Comparison of ENCODE assay signal across 35 mouse cellular contexts in genomic region chr13:41298996-41299395, GRCm38 (mm10). TPM values are rescaled to one million over a fixed set of nuclear protein-coding genes. Genes with fewer than 3 reads are reported as not detected.
A peak's percentile ranks its signal among the peaks of the same experiment; 100 is the strongest.
DNase-seq lines count a peak whose midpoint lies in the region; ATAC-seq and TF ChIP-seq lines count a peak whose summit lies in the region.
"Had no signal": no experiment of that assay in that cellular context is flagged by ENCODE, and none has a peak within 500 bp of the region (broad histone marks: within the 10 kb centered on the region; RNA-seq: fewer than 3 reads in every experiment).

No protein-coding gene starts in this region.

- no peaks in the 10 kb centered on the region for H3K9me3 ChIP-seq in lung, embryonic 14.5 days (ENCODE audit: low read depth, low read length)
- no peaks in the 10 kb centered on the region for H3K9me3 ChIP-seq in lung, postnatal 0 days (ENCODE audit: low read length)
- H3K9me3 ChIP-seq in neural tube, embryonic 11.5 days (ENCODE audit: control insufficient read depth, low read length), result no peaks in the 10 kb centered on the region
- H3K9me3 ChIP-seq: embryonic facial prominence, embryonic 15.5 days; forebrain, embryonic 15.5 days; G1E; heart, embryonic 13.5 days; hindbrain, embryonic 13.5 days; intestine, embryonic 15.5 days; limb, embryonic 13.5 days; liver, embryonic 12.5 days; megakaryocyte, embryonic 14.5 days had no signal

- no peak overlapping the region for H3K4me3 ChIP-seq in lung, embryonic 14.5 days (ENCODE audit: low read depth, low read length)
- no peak overlapping the region for H3K4me3 ChIP-seq in lung, adult 2 months (replicated peaks; ENCODE audit: extremely low read depth, low read depth, low read length)
- no peak overlapping the region for H3K4me3 ChIP-seq in lung, postnatal 0 days (ENCODE audit: low read depth, low read length)
- H3K4me3 ChIP-seq in neural tube, embryonic 11.5 days (ENCODE audit: low read depth, low read length), result no peak overlapping the region
- H3K4me3 ChIP-seq: embryonic facial prominence, embryonic 15.5 days; forebrain, embryonic 15.5 days; heart, embryonic 13.5 days; hindbrain, embryonic 13.5 days; intestine, embryonic 15.5 days; layer of hippocampus, adult 2 months; limb, embryonic 13.5 days; liver, embryonic 12.5 days; megakaryocyte, embryonic 14.5 days had no signal

- TF ChIP-seq CTCF in lung, embryonic 14.5 days (IDR thresholded peaks at IDR 0.05; ENCODE audit: low read depth), result no peak
- no peak for TF ChIP-seq CTCF in lung, adult 2 months (IDR thresholded peaks at IDR 0.05; ENCODE audit: insufficient read depth, low read length)
- TF ChIP-seq CTCF in lung, postnatal 0 days (IDR thresholded peaks at IDR 0.05), result no peak

- no peaks in the 10 kb centered on the region for H3K36me3 ChIP-seq in lung, embryonic 14.5 days (ENCODE audit: insufficient read depth)
- no peaks in the 10 kb centered on the region for H3K36me3 ChIP-seq in lung, postnatal 0 days (ENCODE audit: insufficient read depth, low read length)
- no peaks in the 10 kb centered on the region for H3K36me3 ChIP-seq in neural tube, embryonic 11.5 days (ENCODE audit: control insufficient read depth, insufficient read depth, low read length)
- H3K36me3 ChIP-seq: embryonic facial prominence, embryonic 15.5 days; forebrain, embryonic 15.5 days; G1E; heart, embryonic 13.5 days; hindbrain, embryonic 13.5 days; intestine, embryonic 15.5 days; limb, embryonic 13.5 days; liver, embryonic 12.5 days had no signal

- WGBS in lung, embryonic 14.5 days, result 28% methylated on average over 5 of the region's 5 CpGs
- WGBS in lung, adult 2 months, result 26% methylated on average over 5 of the region's 5 CpGs
- WGBS in lung, postnatal 0 days, result 30% methylated on average over 5 of the region's 5 CpGs
- 19% methylated on average over 5 of the region's 5 CpGs for WGBS in neural tube, embryonic 11.5 days

- TF ChIP-seq POLR2A in lung, adult 2 months (IDR thresholded peaks at IDR 0.05; ENCODE audit: borderline replicate concordance, extremely low read depth, low read depth, low read length), result no peak

- peak; percentile 32 for DNase-seq in lung, embryonic 14.5 days
- DNase-seq in lung, adult 2 months, result no peak
- peak; percentile 67 for DNase-seq in embryo, embryonic 11 days
- DNase-seq in lung, postnatal 0 days (ENCODE audit: low spot score), result peak; percentile 66
- peak; percentile 39 for DNase-seq in neural tube, embryonic 11.5 days (ENCODE audit: low spot score)
- DNase-seq in Muller cell, postnatal 12 days (ENCODE audit: inconsistent ontology term), result no peak
- no peak for DNase-seq in left cerebral cortex, adult 11 months (ENCODE audit: low spot score)
- DNase-seq: adrenal gland, adult 8-10 months; B cell, adult 2 months; cerebellum, adult 8-10 months; gastrocnemius, postnatal 14 days; heart, adult 18-20 months; heart, postnatal 14 days; kidney, adult 9 months; kidney, postnatal 25 days; right cerebral cortex, postnatal 25 days; spleen, adult 18-20 months had no signal

- ATAC-seq in lung, embryonic 14.5 days (ENCODE audit: insufficient read depth), result no peak
- ATAC-seq in lung, postnatal 0 days, result peak; percentile 51
- peak; percentile 42; the same call in 1 of the 2 replicates for ATAC-seq in neural tube, embryonic 11.5 days (ENCODE audit: insufficient read depth, low FRiP score, low TSS enrichment)
- ATAC-seq in megakaryocyte, adult 5-6 weeks (ENCODE audit: poor library complexity, severe bottlenecking), result no peak
- ATAC-seq: forebrain, embryonic 15.5 days; intestine, embryonic 15.5 days; liver, embryonic 12.5 days had no signal

- H3K27ac ChIP-seq in lung, embryonic 14.5 days (ENCODE audit: low read depth), result no peak overlapping the region
- 0 out of 2 replicates have a peak overlapping the region, but pooled peaks have one; percentile 27 for H3K27ac ChIP-seq in lung, postnatal 0 days (ENCODE audit: low read length)
- no peak overlapping the region for H3K27ac ChIP-seq in neural tube, embryonic 11.5 days (ENCODE audit: low read depth, low read length)
- H3K27ac ChIP-seq: embryonic facial prominence, embryonic 15.5 days; forebrain, embryonic 15.5 days; heart, embryonic 13.5 days; hindbrain, embryonic 13.5 days; intestine, embryonic 15.5 days; layer of hippocampus, adult 2 months; limb, embryonic 13.5 days; liver, embryonic 12.5 days had no signal

- H3K9ac ChIP-seq in lung, embryonic 14.5 days, result no peak overlapping the region
- H3K9ac ChIP-seq in lung, postnatal 0 days (replicated peaks; ENCODE audit: low read depth), result no peak overlapping the region
- H3K9ac ChIP-seq in neural tube, embryonic 11.5 days (ENCODE audit: low read length), result no peak overlapping the region
- H3K9ac ChIP-seq: embryonic facial prominence, embryonic 15.5 days; forebrain, embryonic 15.5 days; heart, embryonic 13.5 days; hindbrain, embryonic 13.5 days; intestine, embryonic 15.5 days; limb, embryonic 13.5 days; liver, embryonic 12.5 days had no signal

- H3K27me3 ChIP-seq in lung, embryonic 14.5 days (ENCODE audit: insufficient read depth, low read length), result no peaks in the 10 kb centered on the region
- H3K27me3 ChIP-seq in lung, postnatal 0 days (replicated peaks; ENCODE audit: insufficient read depth, low read length), result no peaks in the 10 kb centered on the region
- no peaks in the 10 kb centered on the region for H3K27me3 ChIP-seq in neural tube, embryonic 11.5 days (ENCODE audit: control insufficient read depth, insufficient read depth, low read length)
- H3K27me3 ChIP-seq: CH12.LX; embryonic facial prominence, embryonic 15.5 days; forebrain, embryonic 15.5 days; intestine, embryonic 15.5 days; limb, embryonic 13.5 days; liver, embryonic 12.5 days had no signal

- no peak overlapping the region for H3K4me2 ChIP-seq in lung, embryonic 14.5 days
- no peak overlapping the region for H3K4me2 ChIP-seq in lung, postnatal 0 days (replicated peaks; ENCODE audit: low read depth, low read length)
- no peak overlapping the region for H3K4me2 ChIP-seq in neural tube, embryonic 11.5 days (ENCODE audit: low read depth)
- H3K4me2 ChIP-seq: embryonic facial prominence, embryonic 15.5 days; forebrain, embryonic 15.5 days; heart, embryonic 13.5 days; hindbrain, embryonic 13.5 days; intestine, embryonic 15.5 days; limb, embryonic 13.5 days; liver, embryonic 12.5 days had no signal

- peaks cover 9% of the 10 kb centered on the region for H3K4me1 ChIP-seq in lung, embryonic 14.5 days (ENCODE audit: insufficient read depth)
- peaks cover 9% of the 10 kb centered on the region; the same call in 1 of the 2 replicates for H3K4me1 ChIP-seq in lung, adult 2 months (ENCODE audit: control insufficient read depth, insufficient read depth, low read length)
- H3K4me1 ChIP-seq in lung, postnatal 0 days (ENCODE audit: insufficient read depth, low read depth, low read length), result no peaks in the 10 kb centered on the region; the same call in 1 of the 2 replicates
- H3K4me1 ChIP-seq in neural tube, embryonic 11.5 days (ENCODE audit: control insufficient read depth, insufficient read depth, low read length), result peaks cover 12% of the 10 kb centered on the region; the same call in 1 of the 2 replicates
- H3K4me1 ChIP-seq: forebrain, embryonic 15.5 days; intestine, embryonic 15.5 days; limb, embryonic 13.5 days; liver, embryonic 12.5 days had no signal

- peak; percentile 59; the same call in 1 of the 2 replicates for TF ChIP-seq EP300 in lung, postnatal 0 days (IDR thresholded peaks at IDR 0.05)

RNA-seq across cellular contexts. Expression of gene Gm17364, which starts 25.2 kb away (rescaled TPM):
- not detected in 2 replicates for polyA plus RNA-seq in lung, embryonic 14.5 days (2014; fragmentation: Nextera tagmentation; extraction: Ambion mirVana)
- not detected in 2 replicates for polyA plus RNA-seq in lung, adult 2 months (2012; rRNA removed)
- polyA plus RNA-seq in lung, postnatal 0 days (2015; fragmentation: Nextera tagmentation; extraction: Ambion mirVana), result not detected in 2 replicates
- polyA plus RNA-seq in neural tube, embryonic 11.5 days (2014; fragmentation: Nextera tagmentation; extraction: Ambion mirVana), result not detected in 2 replicates
- not detected in 2 replicates for total RNA-seq in megakaryocyte, adult 5-6 weeks (2015)
- total RNA-seq in megakaryocyte, adult 5-6 weeks (2017), result not detected in 2 replicates
- total RNA-seq: adrenal gland, adult 8-10 months; CH12.LX; common myeloid progenitor, adult 5-6 weeks; G1E; gastrocnemius, postnatal 14 days; heart, adult 18-20 months; heart, postnatal 14 days; layer of hippocampus, adult 2 months; layer of hippocampus, postnatal 25 days; left cerebral cortex, postnatal 14 days; midbrain, postnatal 0 days had no signal
- polyA plus RNA-seq: embryonic facial prominence, embryonic 15.5 days; forebrain, embryonic 15.5 days; G1E; heart, embryonic 13.5 days; hindbrain, embryonic 13.5 days; intestine, embryonic 15.5 days; limb, embryonic 13.5 days; liver, embryonic 12.5 days; midbrain, postnatal 0 days; thymus, postnatal 0 days; urinary bladder, adult 2 months had no signal

RNA-seq across cellular contexts. Expression of gene Smim13, which starts 49.4 kb away (rescaled TPM):
- polyA plus RNA-seq in lung, embryonic 14.5 days (2014; fragmentation: Nextera tagmentation; extraction: Ambion mirVana), result 11.9 and 12.0 TPM in 2 replicates
- polyA plus RNA-seq in lung, adult 2 months (2012; rRNA removed), result 5.7 and 6.5 TPM in 2 replicates
- polyA plus RNA-seq in lung, postnatal 0 days (2015; fragmentation: Nextera tagmentation; extraction: Ambion mirVana), result 8.2 and 9.0 TPM in 2 replicates
- 17.8 and 19.4 TPM in 2 replicates for polyA plus RNA-seq in neural tube, embryonic 11.5 days (2014; fragmentation: Nextera tagmentation; extraction: Ambion mirVana)
- 8.8 and 12.4 TPM in 2 replicates for total RNA-seq in megakaryocyte, adult 5-6 weeks (2015)
- total RNA-seq in megakaryocyte, adult 5-6 weeks (2017), result 8.5 and 9.9 TPM in 2 replicates

Comparison
In these comparisons a context has a peak if more than half of its experiments do, and no peak if none do; other contexts are left out.
1. ATAC-seq: peak in lung, postnatal 0 days (single experiment) and neural tube, embryonic 11.5 days (single experiment); none in lung, embryonic 14.5 days (single experiment) and megakaryocyte, adult 5-6 weeks (single experiment).
2. DNase-seq: peak in lung, embryonic 14.5 days (single experiment), embryo, embryonic 11 days (single experiment), lung, postnatal 0 days (single experiment) and neural tube, embryonic 11.5 days (single experiment); none in lung, adult 2 months (single experiment), Muller cell, postnatal 12 days (single experiment) and left cerebral cortex, adult 11 months (single experiment).